Mouse (Mus musculus) CH12.LX (cell line): ENCODE results near the gene Col9a3.

Experiments
- BHLHE40 ChIP-seq: IDR thresholded peaks from 2 replicates; pipeline ENCODE4 v1.6.1; 2011; ENCODE audit warnings: mild to moderate bottlenecking, low read depth, low read length, improper control_type of control experiment
- CTCF ChIP-seq, 2 experiments: IDR thresholded peaks in 1 of 2; conservative IDR thresholded peaks in 1 of 2; 2 replicates each; pipeline ENCODE4 v1.5.1; 2011 to 2012; ENCODE audit warnings: low read depth in 2 of 2, low read length in 2 of 2, improper control_type of control experiment in 1 of 2, inconsistent platforms in 1 of 2, mild to moderate bottlenecking in 1 of 2, moderate library complexity in 1 of 2
- MYC ChIP-seq: IDR thresholded peaks from 2 replicates; pipeline ENCODE4 v1.6.1; 2011; ENCODE audit warnings: low read depth, mild to moderate bottlenecking, improper control_type of control experiment, low read length
- POLR2A ChIP-seq: IDR thresholded peaks from 2 replicates; pipeline ENCODE4 v1.6.1; 2011; ENCODE audit warnings: low read depth, mild to moderate bottlenecking, improper control_type of control experiment, low read length
- ZKSCAN1 ChIP-seq: IDR thresholded peaks from 2 replicates; pipeline ENCODE4 v1.6.1; 2012; ENCODE audit warnings: low read depth, inconsistent platforms, low read length, improper control_type of control experiment, borderline replicate concordance

GRCm38 (mm10) chr2:180576482-180576881, 21.1 kb upstream of the Col9a3 start:
- no peak for TF ChIP-seq CTCF (conservative IDR thresholded peaks at IDR 0.05 in 1 of 2, IDR thresholded peaks at IDR 0.05 in 1 of 2; ENCODE audit: low read depth in 2 of 2, low read length in 2 of 2)
- no peak for TF ChIP-seq POLR2A
- peak; percentile 73; the same call in 1 of the 2 replicates for TF ChIP-seq MYC
- TF ChIP-seq ZKSCAN1 = no peak
- peak; percentile 30; the same call in 1 of the 2 replicates for TF ChIP-seq BHLHE40
